Comparison of ENCODE assay signal across 10 mouse cellular contexts in genomic region chr6:146207204-146207959, GRCm38 (mm10).
DNase-seq lines count a peak whose midpoint lies in the region; ATAC-seq lines count a peak whose summit lies in the region.
"Had no signal": no experiment of that assay in that cellular context is flagged by ENCODE, and none has a peak within 500 bp of the region (broad histone marks: within the 10 kb centered on the region; RNA-seq: fewer than 3 reads in every experiment).

No protein-coding gene starts in this region.

- ATAC-seq in granulocyte monocyte progenitor cell, adult 5-6 weeks (replicated peaks; ENCODE audit: poor library complexity, severe bottlenecking) = 0 out of 2 replicates have a peak, but pooled peaks have one; percentile 10
- ATAC-seq in limb, embryonic 15.5 days (ENCODE audit: insufficient number of reproducible peaks, low FRiP score, low TSS enrichment, low read depth) = peak; percentile 55; the same call in 1 of the 2 replicates
- no peak for ATAC-seq in erythroblast, adult 5-6 weeks (replicated peaks; ENCODE audit: low FRiP score, poor library complexity, severe bottlenecking)

- no peaks in the 10 kb centered on the region for H3K9me3 ChIP-seq in limb, embryonic 15.5 days
- H3K9me3 ChIP-seq: megakaryocyte, embryonic 14.5 days had no signal

- H3K4me2 ChIP-seq in limb, embryonic 15.5 days = no peak overlapping the region

- intact Hi-C loops in heart, postnatal 25 days (cut with DNase I) = no loop called here

- DNase-seq in kidney, adult 11 months = peak; percentile 42
- DNase-seq in kidney, adult 18-20 months = no peak
- peak; percentile 37 for DNase-seq in heart, postnatal 25 days (ENCODE audit: low spot score)
- DNase-seq in frontal cortex, postnatal 36 days (ENCODE audit: low spot score in 2 of 2) = no peak
- DNase-seq in urinary bladder, postnatal 10 days (ENCODE audit: low spot score) = no peak

- no peak overlapping the region for H3K27ac ChIP-seq in limb, embryonic 15.5 days

- H3K4me3 ChIP-seq in limb, embryonic 15.5 days = no peak overlapping the region
- H3K4me3 ChIP-seq: megakaryocyte, embryonic 14.5 days; myocyte had no signal

- whole genome bisulfite sequencing in limb, embryonic 15.5 days = 70% methylated on average over 10 of the region's 10 CpGs

- H3K9ac ChIP-seq in limb, embryonic 15.5 days = no peak overlapping the region

- 0 out of 2 replicates have a peak, but pooled peaks cover 2% of the 10 kb centered on the region for H3K4me1 ChIP-seq in limb, embryonic 15.5 days

- H3K27me3 ChIP-seq in limb, embryonic 15.5 days = no peaks in the 10 kb centered on the region
- H3K27me3 ChIP-seq: megakaryocyte, embryonic 14.5 days had no signal

- no peaks in the 10 kb centered on the region for H3K36me3 ChIP-seq in limb, embryonic 15.5 days

Comparison
In these comparisons a context has a peak if more than half of its experiments do, and no peak if none do; other contexts are left out.
1. DNase-seq: peak in kidney, adult 11 months (single experiment) and heart, postnatal 25 days (single experiment); none in kidney, adult 18-20 months (single experiment), frontal cortex, postnatal 36 days (0 of 2) and urinary bladder, postnatal 10 days (single experiment).